Mouse (Mus musculus) kidney, embryonic 16.5 days (tissue): ENCODE data around the gene Rap2b. TPM values are rescaled to one million over a fixed set of nuclear protein-coding genes. Genes with fewer than 3 reads are reported as not detected.

Source experiments
- ATAC-seq: fragments of 200-750 bp; cut with Nextera tagmentation; 2 replicates; pipeline ENCODE4 v1.8.0; 2017; ENCODE audit warnings: moderate TSS enrichment; ENCODE audit not compliant: low FRiP score, low TSS enrichment
- H3K27ac ChIP-seq: fragments of 300-500 bp; sonication (generic); 2 replicates; pipeline ENCODE4 v1.5.1; 2014; ENCODE audit warnings: low read length
- H3K27me3 ChIP-seq: fragments of 300-500 bp; sonication (generic); 2 replicates; pipeline ENCODE4 v1.6.1; 2014; ENCODE audit warnings: low read length, control low read depth, mixed read lengths; ENCODE audit not compliant: insufficient read depth
- H3K36me3 ChIP-seq: fragments of 300-500 bp; sonication (generic); 2 replicates; pipeline ENCODE4 v1.6.1; 2014; ENCODE audit warnings: low read length, control low read depth, mixed read lengths; ENCODE audit not compliant: insufficient read depth
- H3K4me1 ChIP-seq: fragments of 300-500 bp; sonication (generic); 2 replicates; pipeline ENCODE4 v1.6.1; 2014; ENCODE audit warnings: low read length, control low read depth, mixed read lengths; ENCODE audit not compliant: insufficient read depth
- H3K4me2 ChIP-seq: fragments of 300-500 bp; sonication (generic); replicated peaks from 2 replicates; pipeline ENCODE4 v1.6.1; 2014; ENCODE audit warnings: low read depth, low read length
- H3K4me3 ChIP-seq: fragments of 300-500 bp; sonication (generic); 2 replicates; pipeline ENCODE4 v1.5.1; 2014; ENCODE audit warnings: mild to moderate bottlenecking, low read length
- H3K9ac ChIP-seq: fragments of 300-500 bp; sonication (generic); replicated peaks from 2 replicates; pipeline ENCODE4 v1.6.1; 2014; ENCODE audit warnings: low read length
- H3K9me3 ChIP-seq: fragments of 300-500 bp; sonication (generic); 2 replicates; pipeline ENCODE4 v1.6.1; 2016; ENCODE audit warnings: low read length, control low read depth
- WGBS: fragments of 180-500 bp; shearing (Covaris S2); extraction: QIAGEN DNeasy Blood & Tissue Kit; methylation state at CpG from one replicate; pipeline ENCODE4 v1.1.7; 2014; 5-methylcytosine and 5-hydroxymethylcytosine counted together
- polyA plus RNA-seq: library from polyadenylated mRNA; unstranded; fragments of >200 nt; fragmentation: Nextera tagmentation; extraction: Ambion mirVana; gene quantifications from 2 replicates; pipeline ENCODE4 v1.2.1, GENCODE M21; 2015

The Rap2b gene
- polyA plus RNA-seq, 1 experiment from 2014 or later: 5.9 TPM

DNA sequence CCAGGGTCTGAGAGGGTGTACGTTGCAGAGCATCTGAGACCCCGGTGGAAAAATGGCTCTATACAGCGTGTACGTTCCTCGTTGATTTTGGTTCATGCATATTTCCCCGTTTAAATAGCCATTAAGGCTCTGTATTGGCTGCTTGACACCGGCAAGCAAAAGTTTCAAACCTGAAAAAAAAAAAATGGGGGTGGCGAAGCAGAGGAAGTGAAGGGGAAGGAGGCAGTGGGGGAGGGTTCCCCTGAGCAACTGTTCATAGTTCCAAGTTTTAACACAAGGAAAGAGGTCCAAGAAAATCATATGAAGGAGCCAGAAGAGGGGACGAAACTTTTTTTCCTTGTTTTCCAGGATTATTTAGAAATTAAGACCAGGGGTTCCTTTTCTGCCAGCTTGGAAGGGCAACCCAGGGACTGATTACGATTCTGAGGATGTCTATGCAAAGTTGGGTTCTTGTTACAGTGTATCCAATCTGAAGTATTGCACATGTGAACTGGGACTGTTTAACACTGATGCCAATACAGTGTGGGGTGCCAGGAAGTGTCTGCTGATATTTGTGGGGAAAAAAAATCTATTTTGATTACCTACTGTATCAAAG is 4.4 kb downstream of the Rap2b start, which contains the start of gene B430305J03Rik:
Gene B430305J03Rik, minus strand, starts transcription at position 173 of the 595 bp plus-strand sequence.
- Histone ChIP-seq H3K4me3 (peak within 1 kb of the TSS; percentile 90), H3K27ac (peak within 1 kb of the TSS; percentile 75), H3K9me3 (no peaks in the 10 kb centered on the region), H3K27me3 (no peaks in the 10 kb centered on the region), H3K4me1 (peaks cover 5% of the 10 kb centered on the region), H3K4me2 (peak within 1 kb of the TSS; percentile 85), H3K36me3 (no peaks in the 10 kb centered on the region), H3K9ac (peak within 1 kb of the TSS; percentile 89)
- no peak for ATAC-seq
- 2% methylated on average over 10 of the region's 10 CpGs for WGBS

DNA sequence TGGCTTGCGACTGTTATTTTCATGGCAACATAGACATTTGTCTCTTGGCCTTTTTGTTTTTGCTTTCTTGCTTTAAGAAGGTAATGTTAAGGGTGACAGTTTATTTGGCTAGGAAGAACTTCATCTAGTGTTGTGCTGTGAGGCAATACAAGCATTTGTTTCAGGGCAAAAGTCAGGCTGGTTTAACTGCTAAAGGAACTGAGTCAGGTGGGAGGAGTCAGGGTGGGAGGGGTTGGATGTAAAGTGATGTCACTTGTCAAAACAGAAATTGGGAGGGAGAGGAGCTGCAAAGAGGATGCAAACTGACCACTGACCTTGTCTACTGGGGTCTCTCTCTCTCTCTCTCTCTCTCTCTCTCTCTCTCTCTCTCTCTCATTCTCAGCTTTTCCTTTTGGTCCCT is 7.0 kb downstream of the Rap2b start:
- WGBS: 87% methylated on average over 1 of the region's 1 CpGs
- H3K4me3 ChIP-seq: no peak overlapping the region
- H3K4me2 ChIP-seq: no peak overlapping the region
- ATAC-seq: no peak
- no peaks in the 10 kb centered on the region for H3K27me3 ChIP-seq
- H3K9me3 ChIP-seq: no peaks in the 10 kb centered on the region
- no peak overlapping the region for H3K27ac ChIP-seq
- H3K36me3 ChIP-seq: no peaks in the 10 kb centered on the region
- H3K9ac ChIP-seq: no peak overlapping the region
- peaks cover 5% of the 10 kb centered on the region for H3K4me1 ChIP-seq

DNA sequence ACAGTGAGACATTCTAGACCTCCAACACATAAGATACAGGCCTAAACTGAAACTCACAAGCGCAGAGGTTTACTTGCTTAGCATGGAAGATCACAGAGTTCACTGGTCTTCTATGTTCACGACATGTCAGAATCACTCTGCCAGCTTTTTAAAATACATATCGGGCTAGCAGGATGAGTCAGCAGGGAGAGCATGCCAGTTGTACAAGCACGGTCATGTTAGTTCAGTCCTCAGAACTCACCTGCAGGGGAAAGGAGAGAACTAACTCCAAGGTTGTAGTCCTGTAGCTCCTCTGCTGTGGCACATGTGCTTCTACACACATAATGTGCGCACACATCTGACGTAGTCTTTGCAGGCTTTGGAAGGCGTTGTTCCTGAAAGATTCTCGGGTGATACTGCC is 14.6 kb downstream of the Rap2b start:
- H3K4me2 ChIP-seq: no peak overlapping the region
- no peaks in the 10 kb centered on the region for H3K36me3 ChIP-seq
- H3K9me3 ChIP-seq: no peaks in the 10 kb centered on the region
- 93% methylated on average over 8 of the region's 8 CpGs for WGBS
- H3K4me3 ChIP-seq: no peak overlapping the region
- no peak for ATAC-seq
- no peak overlapping the region for H3K9ac ChIP-seq
- H3K27me3 ChIP-seq: no peaks in the 10 kb centered on the region
- H3K4me1 ChIP-seq: no peaks in the 10 kb centered on the region
- no peak overlapping the region for H3K27ac ChIP-seq

DNA sequence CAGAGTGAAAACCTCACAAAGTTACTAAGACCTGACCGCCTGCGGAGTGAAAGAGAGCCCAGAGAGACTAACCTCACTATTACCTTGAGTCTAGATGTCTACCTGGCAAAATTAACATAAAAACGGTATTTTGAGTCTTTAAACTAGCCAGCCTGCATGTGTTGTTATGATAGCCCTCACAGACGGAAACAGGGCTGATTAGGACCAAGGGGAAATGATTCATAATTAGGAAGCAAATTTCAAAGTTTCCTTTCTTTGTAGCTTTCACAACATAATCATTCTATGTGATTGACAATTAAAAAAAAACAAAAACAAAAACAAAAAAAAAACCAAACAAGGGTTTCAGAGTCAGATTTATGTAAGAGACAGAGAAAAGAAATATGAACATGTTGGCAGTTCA is 24.9 kb downstream of the Rap2b start:
- Histone ChIP-seq H3K9me3 (no peaks in the 10 kb centered on the region), H3K4me2 (no peak overlapping the region), H3K36me3 (no peaks in the 10 kb centered on the region), H3K4me3 (no peak overlapping the region), H3K4me1 (no peaks in the 10 kb centered on the region), H3K27ac (no peak overlapping the region), H3K27me3 (no peaks in the 10 kb centered on the region), H3K9ac (no peak overlapping the region)
- WGBS: 74% methylated on average over 4 of the region's 4 CpGs
- no peak for ATAC-seq

DNA sequence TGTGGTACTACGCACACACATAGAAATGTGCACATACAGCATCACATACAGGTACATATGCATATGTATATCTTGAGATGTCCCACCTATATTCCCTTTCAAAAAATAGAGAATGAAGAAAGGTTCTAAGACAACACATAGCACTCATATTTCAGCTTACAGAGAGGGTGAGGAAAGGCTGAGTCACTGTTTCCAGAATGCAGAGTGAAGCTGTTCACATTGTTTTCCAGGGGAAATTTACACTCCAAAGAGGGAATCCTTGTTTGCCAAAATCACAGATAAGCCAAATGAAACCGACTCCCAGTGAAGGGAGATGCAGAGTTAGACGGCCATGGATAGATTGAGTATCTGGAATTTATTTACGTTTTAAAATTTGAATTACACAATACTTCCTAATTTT is 30.1 kb downstream of the Rap2b start:
- 76% methylated on average over 4 of the region's 4 CpGs for WGBS
- H3K4me1 ChIP-seq: no peaks in the 10 kb centered on the region
- no peak overlapping the region for H3K27ac ChIP-seq
- ATAC-seq: no peak
- no peak overlapping the region for H3K9ac ChIP-seq
- H3K36me3 ChIP-seq: no peaks in the 10 kb centered on the region
- no peak overlapping the region for H3K4me2 ChIP-seq
- no peaks in the 10 kb centered on the region for H3K27me3 ChIP-seq
- no peak overlapping the region for H3K4me3 ChIP-seq
- no peaks in the 10 kb centered on the region for H3K9me3 ChIP-seq

DNA sequence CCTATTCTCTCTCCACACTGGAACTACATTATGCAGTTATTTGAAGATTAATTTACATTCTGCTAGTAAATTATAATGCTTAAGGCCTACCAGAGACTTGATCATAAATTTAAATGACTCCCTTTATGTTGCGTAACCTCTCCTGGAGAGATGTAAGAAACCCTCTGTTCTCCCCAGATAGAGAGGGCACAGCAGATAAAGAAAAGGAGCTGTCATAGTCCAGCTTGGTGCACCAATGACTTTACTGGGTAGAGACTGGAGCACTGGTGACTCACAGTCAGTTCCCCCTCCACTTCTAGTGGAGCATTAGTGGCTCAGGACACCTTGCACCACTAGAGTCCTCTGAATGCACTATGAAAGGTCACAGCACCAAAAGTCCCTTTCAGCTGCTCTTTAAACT is 31.4 kb downstream of the Rap2b start:
- Histone ChIP-seq H3K36me3 (no peaks in the 10 kb centered on the region), H3K4me1 (no peaks in the 10 kb centered on the region), H3K27ac (no peak overlapping the region), H3K4me3 (no peak overlapping the region), H3K4me2 (no peak overlapping the region), H3K9ac (no peak overlapping the region), H3K27me3 (no peaks in the 10 kb centered on the region), H3K9me3 (no peaks in the 10 kb centered on the region)
- no peak for ATAC-seq
- 73% methylated on average over 1 of the region's 1 CpGs for WGBS

DNA sequence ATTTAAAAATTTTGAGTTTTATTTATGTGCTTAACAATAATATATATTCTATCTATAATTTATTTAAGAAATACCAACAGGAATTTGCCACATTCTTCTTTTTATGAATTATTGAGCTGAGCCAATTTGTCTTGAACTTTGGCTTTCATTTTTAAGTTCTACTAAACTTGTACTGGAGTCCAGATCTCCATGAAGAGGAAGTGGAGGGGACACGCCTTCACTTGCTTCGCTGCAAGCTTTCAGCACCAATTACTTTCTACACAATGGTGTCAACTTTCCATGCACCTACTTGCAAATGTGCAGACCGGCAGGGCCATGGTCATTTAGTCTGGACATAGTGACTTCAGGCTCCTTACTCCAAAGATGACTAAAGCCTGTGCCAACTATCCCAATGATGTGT is 32.1 kb downstream of the Rap2b start:
- no peak for ATAC-seq

DNA sequence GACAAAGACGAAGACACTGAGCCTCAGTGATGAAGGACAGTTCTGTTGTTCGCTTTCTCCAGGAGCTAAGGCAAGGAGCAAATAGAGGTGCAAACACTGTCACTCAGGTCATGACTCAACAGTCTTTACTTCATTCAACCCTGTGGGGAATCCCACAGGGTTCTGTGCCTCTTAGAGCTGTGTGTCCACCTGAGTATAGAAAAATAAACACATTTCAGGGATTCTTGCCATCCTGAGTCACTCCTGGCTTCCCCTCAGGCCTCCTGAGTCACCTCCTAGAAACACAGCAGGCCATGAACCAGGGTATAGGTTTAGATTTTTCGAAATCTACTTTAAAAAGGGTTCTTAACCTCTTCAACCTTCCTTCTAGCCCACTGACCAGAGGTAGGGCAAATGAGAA is 33.9 kb downstream of the Rap2b start:
- 77% methylated on average over 3 of the region's 3 CpGs for WGBS
- no peaks in the 10 kb centered on the region for H3K4me1 ChIP-seq

More for the DNA sequence above, 32.1 kb downstream of the Rap2b start:
- Histone ChIP-seq H3K36me3 (no peaks in the 10 kb centered on the region), H3K4me1 (no peaks in the 10 kb centered on the region), H3K4me2 (no peak overlapping the region), H3K4me3 (no peak overlapping the region), H3K9ac (no peak overlapping the region), H3K27ac (no peak overlapping the region), H3K27me3 (no peaks in the 10 kb centered on the region), H3K9me3 (no peaks in the 10 kb centered on the region)
- WGBS: 59% methylated on average over 3 of the region's 3 CpGs

DNA sequence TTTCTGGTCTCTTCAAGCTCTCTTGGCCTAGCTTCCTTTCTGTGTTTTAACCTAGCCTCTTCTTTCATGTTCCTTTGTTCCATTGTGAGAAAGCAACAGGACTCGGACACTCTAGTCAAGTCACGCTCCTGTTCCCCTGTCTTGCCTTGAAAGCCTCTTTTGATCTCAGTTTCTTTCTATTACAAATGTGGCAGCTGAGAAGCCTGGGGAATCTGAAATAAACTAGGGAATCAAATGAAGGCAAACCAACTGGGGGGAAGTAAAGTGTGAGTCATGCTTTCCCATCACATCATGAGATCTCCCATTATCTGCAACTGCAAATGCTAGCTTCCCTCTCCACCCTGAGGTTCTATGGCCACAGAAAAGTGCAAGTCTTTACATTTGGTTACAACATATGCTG is 35.3 kb downstream of the Rap2b start:
- no peak for ATAC-seq
- Histone ChIP-seq H3K4me3 (no peak overlapping the region), H3K27me3 (no peaks in the 10 kb centered on the region), H3K27ac (no peak overlapping the region), H3K4me1 (no peaks in the 10 kb centered on the region), H3K9me3 (no peaks in the 10 kb centered on the region), H3K36me3 (no peaks in the 10 kb centered on the region), H3K4me2 (no peak overlapping the region), H3K9ac (no peak overlapping the region)
- 59% methylated on average over 2 of the region's 2 CpGs for WGBS

More for the DNA sequence above, 33.9 kb downstream of the Rap2b start:
- Histone ChIP-seq H3K27ac (no peak overlapping the region), H3K9ac (no peak overlapping the region), H3K4me2 (no peak overlapping the region), H3K4me3 (no peak overlapping the region), H3K27me3 (no peaks in the 10 kb centered on the region), H3K9me3 (no peaks in the 10 kb centered on the region), H3K36me3 (no peaks in the 10 kb centered on the region)
- no peak for ATAC-seq

DNA sequence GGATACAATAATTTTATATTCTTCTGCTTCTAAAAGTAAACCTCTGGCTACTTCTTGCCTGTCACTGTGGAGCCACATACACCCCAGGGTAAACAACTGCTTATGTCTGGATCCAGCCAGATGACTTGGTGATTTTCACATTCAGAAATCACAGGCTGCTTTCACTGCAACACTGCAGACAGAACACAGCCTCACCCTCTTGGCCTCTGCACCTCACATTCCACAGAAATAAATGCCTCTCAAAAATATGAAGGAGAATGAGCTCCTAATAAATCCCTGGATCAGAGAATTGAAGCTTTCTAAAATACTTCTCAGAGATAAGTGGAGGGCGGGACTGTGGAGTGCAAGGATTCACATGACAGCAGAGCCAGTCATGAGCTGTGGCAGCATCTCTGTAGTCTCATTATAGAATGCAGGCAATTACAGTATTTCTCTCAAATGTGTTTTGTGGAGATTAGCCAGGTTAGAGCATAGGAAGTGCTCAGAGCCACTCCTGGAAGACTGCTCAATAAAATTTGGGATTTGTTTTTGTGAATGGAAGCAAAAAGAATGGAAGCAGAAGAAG is 39.5 kb downstream of the Rap2b start:
- no peaks in the 10 kb centered on the region for H3K4me1 ChIP-seq
- H3K4me3 ChIP-seq: no peak overlapping the region
- no peak for ATAC-seq
- no peak overlapping the region for H3K9ac ChIP-seq
- no peaks in the 10 kb centered on the region for H3K27me3 ChIP-seq
- WGBS: 56% methylated on average over 1 of the region's 1 CpGs
- no peaks in the 10 kb centered on the region for H3K9me3 ChIP-seq
- H3K4me2 ChIP-seq: no peak overlapping the region
- no peaks in the 10 kb centered on the region for H3K36me3 ChIP-seq
- H3K27ac ChIP-seq: no peak overlapping the region
